Mouse (Mus musculus): ENCODE results near the gene Isx. TPM values are rescaled to one million over a fixed set of nuclear protein-coding genes. Genes with fewer than 3 reads are reported as not detected.

Isx gene
- polyA plus RNA-seq, 1 experiment = not detected

GRCm38 (mm10) chr8:74874565-74874964, 1.6 kb downstream of the Isx start:
- no peaks in the 10 kb centered on the region for H3K4me1 ChIP-seq (ENCODE audit: control insufficient read depth, insufficient read depth, low read length)
- no peak overlapping the region for H3K4me3 ChIP-seq (replicated peaks; ENCODE audit: control insufficient read depth, low read depth, low read length)
- TF ChIP-seq CTCF (IDR thresholded peaks at IDR 0.05; ENCODE audit: control insufficient read depth, insufficient read depth, low read length) (no peak), POLR2A (IDR thresholded peaks at IDR 0.05; ENCODE audit: borderline replicate concordance, control insufficient read depth, low read depth, low read length) (no peak)
- WGBS = 55% methylated on average over 2 of the region's 2 CpGs
- no peak overlapping the region for H3K27ac ChIP-seq (ENCODE audit: control insufficient read depth, insufficient read depth, low read depth, low read length, poor library complexity)

DNA sequence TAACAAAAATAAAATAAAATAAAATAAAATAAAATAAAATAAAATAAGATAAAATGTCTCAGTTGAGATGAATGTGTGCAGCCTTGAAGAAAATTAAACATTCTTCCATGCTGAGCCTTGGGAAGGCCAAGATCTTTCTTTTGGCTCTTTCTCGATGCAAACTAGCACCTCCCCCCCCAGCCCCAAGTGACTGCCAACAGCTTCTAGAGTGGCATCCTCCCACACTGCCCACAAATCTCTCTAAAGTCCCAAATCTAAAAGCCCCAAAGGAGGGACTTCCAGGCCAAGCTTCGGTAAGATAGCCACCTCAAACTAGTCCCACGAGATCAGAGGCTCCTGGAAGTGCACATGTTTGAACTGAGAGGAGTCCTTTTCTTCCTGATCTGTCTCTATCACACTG, 5.7 kb downstream of the Isx start:
- Histone ChIP-seq H3K4me1 (ENCODE audit: control insufficient read depth, insufficient read depth, low read length) (no peaks in the 10 kb centered on the region), H3K27ac (ENCODE audit: control insufficient read depth, insufficient read depth, low read depth, low read length, poor library complexity) (no peak overlapping the region), H3K4me3 (replicated peaks; ENCODE audit: control insufficient read depth, low read depth, low read length) (no peak overlapping the region)
- TF ChIP-seq CTCF (IDR thresholded peaks at IDR 0.05; ENCODE audit: control insufficient read depth, insufficient read depth, low read length) (no peak), POLR2A (IDR thresholded peaks at IDR 0.05; ENCODE audit: borderline replicate concordance, control insufficient read depth, low read depth, low read length) (no peak)
- WGBS = 69% methylated on average over 3 of the region's 3 CpGs

GRCm38 (mm10) chr8:74888763-74889162, 15.8 kb downstream of the Isx start:
- Histone ChIP-seq H3K4me3 (replicated peaks; ENCODE audit: control insufficient read depth, low read depth, low read length) (no peak overlapping the region), H3K4me1 (ENCODE audit: control insufficient read depth, insufficient read depth, low read length) (no peaks in the 10 kb centered on the region), H3K27ac (ENCODE audit: control insufficient read depth, insufficient read depth, low read depth, low read length, poor library complexity) (no peak overlapping the region)
- WGBS = 72% methylated on average over 1 of the region's 1 CpGs
- TF ChIP-seq POLR2A (IDR thresholded peaks at IDR 0.05; ENCODE audit: borderline replicate concordance, control insufficient read depth, low read depth, low read length) (no peak), CTCF (IDR thresholded peaks at IDR 0.05; ENCODE audit: control insufficient read depth, insufficient read depth, low read length) (no peak)

GRCm38 (mm10) chr8:74891030-74891429, 18.1 kb downstream of the Isx start:
- no peak overlapping the region for H3K4me3 ChIP-seq (replicated peaks; ENCODE audit: control insufficient read depth, low read depth, low read length)
- H3K4me1 ChIP-seq (ENCODE audit: control insufficient read depth, insufficient read depth, low read length) = no peaks in the 10 kb centered on the region
- H3K27ac ChIP-seq (ENCODE audit: control insufficient read depth, insufficient read depth, low read depth, low read length, poor library complexity) = no peak overlapping the region
- WGBS = 69% methylated on average over 5 of the region's 5 CpGs
- TF ChIP-seq CTCF (IDR thresholded peaks at IDR 0.05; ENCODE audit: control insufficient read depth, insufficient read depth, low read length) (no peak), POLR2A (IDR thresholded peaks at IDR 0.05; ENCODE audit: borderline replicate concordance, control insufficient read depth, low read depth, low read length) (no peak)

- Histone ChIP-seq H3K4me1 (ENCODE audit: control insufficient read depth, insufficient read depth, low read length) (no peaks in the 10 kb centered on the region), H3K27ac (ENCODE audit: control insufficient read depth, insufficient read depth, low read depth, low read length, poor library complexity) (no peak overlapping the region), H3K4me3 (replicated peaks; ENCODE audit: control insufficient read depth, low read depth, low read length) (no peak overlapping the region)
- TF ChIP-seq POLR2A (IDR thresholded peaks at IDR 0.05; ENCODE audit: borderline replicate concordance, control insufficient read depth, low read depth, low read length) (no peak), CTCF (IDR thresholded peaks at IDR 0.05; ENCODE audit: control insufficient read depth, insufficient read depth, low read length) (no peak)
- 85% methylated on average over 1 of the region's 1 CpGs for WGBS
Observed at GRCm38 (mm10) chr8:74896302-74896701, 23.3 kb downstream of the Isx start.

- H3K4me3 ChIP-seq (replicated peaks; ENCODE audit: control insufficient read depth, low read depth, low read length) = no peak overlapping the region
- WGBS = 40% methylated on average over 2 of the region's 2 CpGs
- H3K4me1 ChIP-seq (ENCODE audit: control insufficient read depth, insufficient read depth, low read length) = no peaks in the 10 kb centered on the region
- H3K27ac ChIP-seq (ENCODE audit: control insufficient read depth, insufficient read depth, low read depth, low read length, poor library complexity) = no peak overlapping the region
- no peak for TF ChIP-seq CTCF (IDR thresholded peaks at IDR 0.05; ENCODE audit: control insufficient read depth, insufficient read depth, low read length)
- no peak for TF ChIP-seq POLR2A (IDR thresholded peaks at IDR 0.05; ENCODE audit: borderline replicate concordance, control insufficient read depth, low read depth, low read length)
Observed at GRCm38 (mm10) chr8:74897315-74897714, 24.3 kb downstream of the Isx start.

- Histone ChIP-seq H3K27ac (ENCODE audit: control insufficient read depth, insufficient read depth, low read depth, low read length, poor library complexity) (no peak overlapping the region), H3K4me1 (ENCODE audit: control insufficient read depth, insufficient read depth, low read length) (no peaks in the 10 kb centered on the region), H3K4me3 (replicated peaks; ENCODE audit: control insufficient read depth, low read depth, low read length) (no peak overlapping the region)
- 67% methylated on average over 3 of the region's 3 CpGs for WGBS
- TF ChIP-seq CTCF (IDR thresholded peaks at IDR 0.05; ENCODE audit: control insufficient read depth, insufficient read depth, low read length) (no peak), POLR2A (IDR thresholded peaks at IDR 0.05; ENCODE audit: borderline replicate concordance, control insufficient read depth, low read depth, low read length) (no peak)
Observed at GRCm38 (mm10) chr8:74899796-74900195, 26.8 kb downstream of the Isx start.

DNA sequence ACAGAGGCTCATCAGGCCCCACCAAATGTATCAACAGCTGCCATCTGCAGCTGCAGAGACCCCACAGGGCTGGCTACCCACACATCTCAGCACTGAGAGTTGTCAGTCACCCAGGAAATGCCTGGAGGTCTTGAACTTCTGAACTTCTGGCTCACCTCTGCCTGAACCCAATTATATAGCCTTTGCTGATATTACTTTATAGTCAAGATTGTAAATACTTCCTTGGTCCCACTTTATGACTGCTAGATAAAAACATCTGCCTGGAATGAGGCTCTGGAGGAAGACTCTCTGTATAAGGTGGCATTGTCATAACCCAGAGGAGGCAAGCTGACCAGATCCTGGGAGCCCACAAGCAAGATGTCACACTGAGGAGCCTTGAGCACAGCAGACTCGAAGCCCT, 28.8 kb downstream of the Isx start:
- H3K4me3 ChIP-seq (replicated peaks; ENCODE audit: control insufficient read depth, low read depth, low read length) = no peak overlapping the region
- TF ChIP-seq CTCF (IDR thresholded peaks at IDR 0.05; ENCODE audit: control insufficient read depth, insufficient read depth, low read length) (no peak), POLR2A (IDR thresholded peaks at IDR 0.05; ENCODE audit: borderline replicate concordance, control insufficient read depth, low read depth, low read length) (no peak)
- WGBS = 79% methylated on average over 1 of the region's 1 CpGs
- no peak overlapping the region for H3K27ac ChIP-seq (ENCODE audit: control insufficient read depth, insufficient read depth, low read depth, low read length, poor library complexity)
- H3K4me1 ChIP-seq (ENCODE audit: control insufficient read depth, insufficient read depth, low read length) = no peaks in the 10 kb centered on the region

Measured in bone marrow, adult 2 months (tissue).